Mouse (Mus musculus) neural tube, embryonic 10.5 days (tissue): ENCODE results near the gene Crk.

Experiments
- DNase-seq: peaks from one replicate; pipeline ENCODE4 v3.0.0-alpha.2; 2017; ENCODE audit warnings: low spot score; ENCODE audit errors: extremely low spot score

The Crk gene

DNA sequence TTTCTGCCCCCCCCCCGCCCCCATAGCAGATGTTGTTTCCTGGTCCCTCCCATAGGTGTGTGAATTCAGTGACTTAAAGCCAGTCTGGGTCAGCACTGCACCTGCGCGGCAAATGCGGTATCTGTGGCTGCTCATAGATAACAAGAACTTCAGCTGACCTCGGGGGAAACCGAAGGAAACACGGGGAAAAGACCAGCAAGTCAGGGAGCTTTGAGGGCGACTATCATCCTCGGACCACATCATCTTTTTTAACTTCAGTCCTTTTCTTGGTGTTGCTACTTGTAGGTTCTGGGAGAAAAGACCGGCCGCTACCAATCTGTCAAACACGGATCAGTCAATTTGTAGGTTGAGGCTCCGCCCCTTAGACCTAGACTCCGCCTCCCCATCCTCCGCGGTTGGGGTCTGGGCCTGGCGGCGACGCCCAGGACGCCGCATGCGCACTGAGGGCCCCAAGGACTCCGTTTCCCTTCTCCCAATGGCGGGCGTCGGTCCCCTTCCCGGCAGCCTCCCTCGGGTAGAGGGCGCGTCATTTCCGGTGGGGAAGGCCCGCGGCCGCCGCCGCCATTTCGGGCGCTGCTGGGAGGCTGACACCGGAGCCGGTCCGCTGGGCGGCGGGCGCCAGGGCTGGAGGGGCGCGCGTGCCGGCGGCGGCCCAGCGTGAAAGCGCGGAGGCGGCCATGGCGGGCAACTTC, at the start of gene Crk:
TSS of gene Crk (plus strand) at position 513 of the 692 bp plus-strand sequence.
- peak; percentile 99 for DNase-seq

DNA sequence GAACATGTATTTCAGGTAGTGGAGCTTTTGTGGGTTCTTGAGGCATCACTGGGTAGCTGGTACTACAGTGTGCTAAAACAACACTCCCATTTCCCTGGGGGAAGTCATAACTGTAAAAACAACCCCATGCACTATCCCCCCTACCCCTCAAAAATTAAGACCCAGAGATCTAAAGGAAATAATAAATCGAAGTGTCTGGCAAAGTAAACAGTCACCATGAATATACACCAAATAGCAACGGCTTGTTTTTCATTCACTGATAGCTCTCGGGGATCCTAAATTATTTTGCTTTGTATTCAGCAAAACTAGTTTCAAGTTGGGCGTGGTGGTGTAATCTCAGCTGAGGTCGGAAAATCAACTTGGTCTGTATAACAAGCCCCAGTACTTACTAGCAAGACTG, 49.0 kb upstream of the Crk start:
- no peak for DNase-seq

DNA sequence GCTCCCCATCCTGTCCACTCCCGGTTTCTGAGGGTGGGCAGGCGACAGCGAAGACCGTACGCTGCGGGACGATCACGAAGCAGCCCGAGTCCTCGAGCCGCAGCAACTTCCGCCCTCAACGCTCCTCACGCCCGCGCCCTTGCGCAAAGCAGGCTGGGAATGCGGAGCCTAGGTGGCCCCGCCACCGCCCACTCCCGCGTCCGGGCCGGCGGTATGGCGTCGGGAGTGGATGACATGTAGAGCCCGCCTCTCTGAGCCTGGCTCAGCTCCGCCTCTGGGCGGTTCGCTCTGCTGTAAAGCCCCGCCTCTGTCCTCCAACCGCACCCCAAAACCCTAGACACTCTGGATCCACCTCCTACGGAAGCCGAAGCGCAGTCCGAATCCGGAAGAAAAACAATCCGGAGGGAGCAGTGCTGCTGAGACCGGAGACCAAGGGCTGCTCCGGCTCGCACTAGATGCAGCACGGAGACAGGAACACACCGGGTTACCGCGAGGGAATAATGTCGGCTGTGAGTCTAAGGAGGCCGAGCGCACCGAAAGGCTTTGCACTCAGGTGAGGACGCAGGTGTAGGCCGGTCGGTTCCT, 48.3 kb upstream of the Crk start, which contains the start of gene Inpp5k:
TSS of gene Inpp5k (plus strand) at position 344 of the 585 bp plus-strand sequence.
- DNase-seq, result peak; percentile 90

DNA sequence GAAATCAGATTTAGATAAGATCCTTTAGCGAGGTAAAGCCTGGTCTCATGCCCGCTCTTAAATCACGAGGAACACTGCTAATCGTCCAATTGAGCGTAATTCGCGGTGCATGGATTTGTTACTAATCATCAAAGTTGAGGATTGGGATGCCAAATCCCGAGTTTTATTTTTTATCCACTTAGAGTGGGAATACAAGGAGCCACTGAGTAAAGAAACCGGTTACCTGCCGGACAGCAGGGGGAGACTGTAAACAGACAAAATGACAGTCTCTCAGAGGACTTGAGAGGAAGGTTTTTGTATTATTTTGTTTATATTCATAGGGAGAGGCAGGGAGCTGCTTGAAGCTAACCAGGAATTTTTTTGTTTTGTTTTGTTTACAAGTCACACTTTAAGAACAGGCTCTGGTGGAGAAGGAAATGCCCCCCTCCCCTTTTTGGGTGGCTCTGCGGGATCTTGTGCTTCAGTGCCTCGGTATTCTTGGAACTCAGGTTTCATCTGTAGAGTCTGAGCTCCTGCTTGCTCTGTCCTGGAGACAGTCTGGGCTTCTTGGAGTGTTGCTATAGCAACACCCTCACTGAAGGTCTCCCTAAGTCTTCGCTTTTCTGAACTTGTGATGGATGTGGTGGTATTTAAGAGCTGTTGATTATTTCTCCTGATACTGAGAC, 47.4 kb upstream of the Crk start:
- DNase-seq, result no peak

DNA sequence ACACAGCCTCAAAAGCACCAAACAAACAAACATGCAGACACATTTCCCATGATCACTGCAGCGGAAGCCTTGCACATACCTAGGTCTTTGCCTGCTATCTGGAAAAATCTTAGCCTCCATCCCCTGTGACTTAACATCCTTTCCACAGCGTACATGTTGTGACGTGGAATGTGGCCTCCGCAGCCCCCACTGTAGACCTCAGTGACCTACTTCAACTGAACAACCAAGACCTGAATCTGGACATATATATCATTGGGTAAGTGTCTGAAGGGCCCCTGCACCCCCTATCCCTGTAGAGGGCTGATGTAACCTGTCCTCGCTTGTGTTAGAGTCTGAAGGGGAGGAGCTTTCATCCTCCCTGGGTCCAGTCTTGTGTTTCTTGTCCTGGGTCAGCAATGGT, 46.1 kb upstream of the Crk start:
- DNase-seq, result no peak

DNA sequence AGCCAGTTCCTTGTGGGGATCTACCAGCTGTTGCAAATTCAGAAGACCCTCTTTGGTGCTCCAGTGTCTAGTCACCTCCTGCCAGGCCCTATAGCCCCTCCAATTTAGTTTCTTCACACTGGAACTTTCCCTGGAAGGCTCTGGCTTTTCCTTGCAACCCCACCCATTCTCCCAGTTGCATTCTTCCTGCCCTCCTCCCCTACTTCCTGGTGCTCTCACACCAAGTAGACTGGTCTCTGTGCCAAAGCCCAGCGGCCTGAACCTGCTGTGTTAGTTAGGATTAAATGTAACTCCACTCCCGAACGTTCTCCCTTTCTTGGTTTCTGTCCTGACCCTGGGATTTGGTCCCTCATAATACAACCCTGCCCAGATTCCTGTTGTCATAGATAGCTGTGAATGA, 44.3 kb upstream of the Crk start:
- no peak for DNase-seq

DNA sequence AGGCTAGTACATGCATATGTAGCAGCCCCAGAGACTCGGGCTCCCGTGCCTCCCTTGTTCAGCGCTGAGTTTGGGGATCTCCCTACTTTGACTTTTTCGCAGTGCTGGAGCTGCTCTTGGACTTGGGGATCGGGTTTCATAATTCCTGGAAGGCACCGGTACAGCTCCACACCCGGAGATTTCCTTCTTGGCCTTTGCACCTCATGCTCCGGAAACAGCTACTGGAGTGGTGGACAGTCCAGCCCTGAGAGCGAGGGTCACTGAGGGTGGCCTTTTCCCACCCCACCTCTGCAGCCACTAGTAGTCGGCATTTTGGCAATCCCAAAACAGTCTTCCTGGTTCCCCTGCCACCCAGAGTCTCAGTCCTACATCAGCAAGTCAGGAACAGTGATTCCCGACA, 43.7 kb upstream of the Crk start:
- DNase-seq, result no peak

DNA sequence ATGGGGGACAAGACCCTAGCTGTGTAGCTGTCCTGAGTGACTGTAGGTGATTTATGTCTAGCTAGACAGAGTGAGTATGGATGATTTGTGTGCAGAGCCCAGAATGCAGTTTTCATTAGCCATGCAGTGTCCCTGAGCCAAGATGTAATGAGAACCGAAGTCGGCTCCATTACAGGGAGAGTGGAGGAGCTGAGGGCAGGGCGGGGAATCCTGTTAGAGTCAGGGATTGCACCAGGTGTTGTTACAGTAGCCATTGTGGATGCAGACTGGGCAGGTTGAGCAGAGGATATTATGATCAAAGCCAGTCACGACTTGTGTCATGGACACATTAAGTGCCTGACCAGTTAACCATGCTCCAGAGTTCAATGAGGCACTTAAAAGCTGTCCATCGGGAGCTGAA, 35.7 kb upstream of the Crk start:
- DNase-seq, result no peak

DNA sequence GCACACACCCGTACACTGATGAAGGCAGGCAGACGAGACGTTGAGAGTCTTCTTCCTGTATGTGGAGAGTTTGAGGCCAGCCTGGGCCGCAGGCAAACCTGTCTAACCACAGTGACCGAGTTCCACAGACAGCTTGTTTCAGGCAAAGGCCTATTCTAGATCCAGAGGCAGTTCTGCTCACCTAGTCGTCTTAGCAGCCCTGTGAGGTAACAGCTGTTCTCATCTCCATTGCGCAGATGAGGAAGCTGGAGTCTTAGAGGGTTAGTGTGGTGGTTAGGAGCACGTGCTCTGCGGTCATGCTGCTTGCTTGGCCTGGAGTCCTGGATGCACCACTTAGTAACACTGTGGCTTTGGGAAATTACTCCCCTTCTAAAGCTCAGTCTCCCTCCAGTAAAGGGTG, 34.4 kb upstream of the Crk start:
- no peak for DNase-seq

DNA sequence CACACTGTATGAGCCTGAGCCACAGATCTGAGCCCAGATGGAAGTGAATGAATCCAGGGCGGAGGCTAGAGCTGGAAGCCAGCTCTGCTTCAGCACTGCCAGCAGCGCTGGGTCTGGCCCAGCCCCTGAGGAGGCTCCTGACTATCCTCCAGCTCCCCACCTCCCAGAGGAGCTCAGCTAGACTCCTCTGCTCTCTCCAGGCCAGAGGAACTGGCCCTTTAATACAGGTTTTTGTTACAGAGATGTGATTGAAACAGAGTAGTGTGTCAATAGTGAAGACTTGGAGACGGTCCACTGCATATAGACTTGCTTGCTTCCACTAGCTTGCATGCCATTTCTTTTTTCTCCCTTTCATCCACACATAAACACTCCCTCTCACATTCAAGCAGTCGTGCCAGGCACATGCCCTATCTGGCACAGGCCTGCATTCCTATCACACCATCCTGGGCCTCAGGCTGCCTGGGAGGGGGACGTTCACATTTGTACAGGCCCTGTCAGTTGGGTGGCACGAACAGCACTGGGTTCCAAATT, 31.3 kb upstream of the Crk start:
- DNase-seq, result no peak

DNA sequence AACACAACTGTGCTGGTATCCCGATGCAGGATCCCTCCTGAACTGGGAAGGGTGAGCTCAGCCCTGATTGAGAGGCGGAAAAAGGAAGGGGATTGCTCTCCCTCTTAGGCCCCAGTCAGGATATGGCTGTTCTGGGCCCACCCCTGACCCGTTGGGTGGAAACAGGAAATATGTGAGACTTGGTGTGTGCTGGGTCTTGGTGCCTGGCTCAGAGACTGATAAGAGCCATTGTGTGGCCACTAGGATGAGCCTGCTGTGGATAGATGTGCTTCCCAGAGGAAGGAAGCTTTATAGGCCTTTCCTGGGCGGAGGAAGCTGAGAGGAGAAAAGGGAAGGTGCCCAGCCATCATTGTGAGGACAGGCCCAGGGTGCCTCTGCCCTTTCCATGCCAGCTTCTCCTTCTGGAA, 29.9 kb upstream of the Crk start:
- no peak for DNase-seq

DNA sequence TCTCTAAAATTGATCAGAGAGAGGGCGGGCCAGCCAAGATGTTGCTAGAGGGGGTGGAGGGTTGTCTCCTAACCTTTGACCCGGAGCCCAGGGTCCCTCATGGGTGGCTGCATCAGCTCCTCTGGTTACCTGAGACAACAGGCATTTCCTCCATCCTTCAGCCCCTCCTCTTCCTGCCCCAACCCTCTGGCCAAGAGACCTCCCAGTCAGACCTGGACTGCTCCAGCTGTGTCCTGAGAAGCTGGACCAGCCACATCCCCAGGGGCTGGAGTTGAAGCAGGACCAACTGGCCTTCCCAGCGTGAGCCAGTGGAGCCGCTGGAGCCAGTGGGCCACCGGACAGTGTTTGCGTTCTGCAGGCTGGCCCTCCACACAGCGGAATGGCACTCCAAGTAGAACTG, 28.7 kb upstream of the Crk start, which contains the start of gene Myo1c:
TSS of gene Myo1c (plus strand) at position 194 of the 400 bp plus-strand sequence.
- no peak for DNase-seq

DNA sequence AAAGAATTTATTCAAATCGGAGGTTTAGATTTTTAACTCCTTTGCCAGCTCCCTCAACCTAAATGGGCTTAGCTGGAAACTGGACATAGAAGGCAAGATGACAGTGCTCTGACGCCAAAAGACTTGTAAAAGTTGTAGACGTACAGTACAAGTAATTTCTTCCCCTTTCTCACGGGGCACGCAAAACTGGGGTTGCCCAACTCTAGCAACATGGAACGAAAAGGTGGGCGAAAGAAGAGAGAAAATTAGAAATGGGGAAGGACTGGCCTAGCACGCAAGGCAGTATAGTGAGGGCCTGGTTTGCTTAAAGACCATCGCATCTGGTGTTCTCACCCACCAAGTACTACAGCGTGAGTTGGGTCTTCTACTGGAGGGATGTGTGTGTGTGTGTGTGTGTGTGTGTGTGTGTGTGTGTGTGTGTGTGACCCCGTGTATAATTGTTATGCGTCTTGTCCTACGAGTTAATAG, 28.1 kb upstream of the Crk start:
- DNase-seq, result no peak

DNA sequence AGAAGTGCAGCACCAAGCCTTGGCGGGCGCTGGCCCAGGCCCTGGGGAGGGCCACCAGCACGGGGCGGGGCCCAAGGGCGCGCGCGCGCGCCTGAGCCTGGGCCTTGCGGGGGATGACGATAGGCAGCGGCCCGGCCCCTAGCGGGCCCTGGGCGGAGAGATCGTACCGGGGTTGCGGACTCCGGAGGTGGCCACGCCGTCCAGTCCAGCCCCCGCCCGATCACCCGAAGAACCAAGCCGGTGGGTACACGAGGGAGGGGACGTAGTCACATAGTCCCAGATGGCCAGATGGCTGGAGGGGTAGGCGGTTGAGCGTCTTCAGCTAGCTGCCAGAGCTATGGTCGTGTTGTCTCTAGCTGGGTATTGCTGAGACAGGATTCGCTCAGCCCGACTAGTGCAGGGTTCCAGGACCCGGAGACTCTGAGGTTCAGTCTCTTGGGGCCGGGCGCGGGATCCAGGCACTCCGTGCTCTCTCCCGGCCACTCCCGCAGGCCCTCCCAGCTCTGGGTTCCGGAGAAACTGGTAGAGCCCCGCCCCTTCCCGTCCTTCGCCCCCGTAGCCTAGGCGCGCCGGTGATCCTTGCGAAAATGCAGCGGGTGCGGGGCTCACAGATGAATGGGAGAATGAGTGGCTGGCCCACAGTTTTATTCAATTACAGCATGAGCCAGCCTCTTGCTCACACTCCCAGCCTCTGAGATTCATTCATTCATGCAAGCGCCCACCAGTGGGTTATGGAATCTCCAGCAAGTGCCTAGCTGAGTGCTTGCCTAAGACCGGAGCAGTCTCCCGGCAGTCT, 27.4 kb upstream of the Crk start:
- DNase-seq, result peak; percentile 72

DNA sequence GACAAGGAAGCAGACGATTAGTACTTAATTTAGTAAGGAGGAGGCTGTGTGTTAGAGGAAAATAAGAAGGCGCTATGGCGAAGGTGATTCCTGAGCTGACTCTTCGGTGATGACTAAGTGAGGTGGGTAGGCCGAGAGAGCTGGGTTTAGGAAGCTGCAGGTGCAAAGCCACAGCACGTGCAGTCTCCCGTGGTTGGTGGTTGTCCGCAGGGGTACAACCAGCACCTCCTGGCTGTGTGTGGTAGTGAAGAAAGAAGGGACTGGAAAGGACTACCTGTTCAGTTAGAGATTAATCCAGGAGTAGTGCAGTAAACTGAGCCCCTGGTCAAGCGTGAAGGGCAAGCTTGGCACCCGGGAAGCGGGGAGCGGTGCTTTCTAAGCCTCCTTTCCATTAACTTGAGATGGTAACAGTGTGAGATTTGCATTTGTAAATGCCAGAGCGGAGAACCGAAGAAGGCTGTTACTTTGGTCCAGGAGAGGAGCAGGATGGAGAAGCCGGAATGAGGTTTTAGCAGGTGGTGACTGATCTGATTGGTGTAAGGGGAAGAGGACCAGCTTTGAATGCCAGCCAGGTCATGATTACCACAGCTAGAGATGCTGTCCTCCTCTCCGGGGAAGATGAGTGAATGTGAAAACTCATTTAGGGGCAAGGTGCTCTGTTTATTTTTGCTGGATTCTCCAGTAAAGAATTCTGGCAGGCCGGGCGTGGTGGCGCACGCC, 26.7 kb upstream of the Crk start:
- no peak for DNase-seq

DNA sequence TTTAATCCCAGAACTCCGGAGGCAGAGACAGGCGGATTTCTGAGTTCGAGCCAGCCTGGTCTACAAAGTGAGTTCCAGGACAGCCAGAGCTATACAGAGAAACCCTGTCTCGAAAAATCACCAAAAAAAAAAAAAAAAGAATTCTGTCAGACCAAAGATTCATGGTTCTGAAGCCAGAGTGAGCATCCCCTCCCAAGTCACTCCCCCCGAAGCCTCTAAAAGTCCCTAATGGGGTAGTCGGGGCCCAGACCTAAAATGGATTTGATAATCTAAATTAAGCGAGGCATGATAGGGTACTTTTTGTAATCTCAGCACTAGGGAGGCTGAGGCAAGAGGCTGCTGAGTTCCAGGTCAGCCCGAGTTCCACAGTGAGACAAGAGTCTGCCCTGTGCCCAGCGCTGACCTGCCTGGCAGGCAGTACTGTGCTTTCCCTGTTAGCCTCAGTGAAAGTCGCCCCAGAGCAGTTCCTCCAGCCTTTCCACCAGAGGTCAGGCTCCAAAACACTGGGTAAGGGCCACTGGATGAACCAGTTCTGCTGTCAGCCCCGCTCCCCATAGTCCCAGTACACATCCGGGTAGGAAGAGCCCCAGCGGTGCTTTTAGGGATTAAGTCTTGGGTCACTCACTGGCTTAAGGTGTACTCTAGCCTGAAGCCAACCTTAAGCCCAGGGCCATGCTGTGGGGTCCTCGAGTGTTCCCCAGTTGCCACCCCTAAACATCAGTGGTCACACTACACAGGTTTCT, 25.9 kb upstream of the Crk start:
- DNase-seq, result peak; percentile 40

DNA sequence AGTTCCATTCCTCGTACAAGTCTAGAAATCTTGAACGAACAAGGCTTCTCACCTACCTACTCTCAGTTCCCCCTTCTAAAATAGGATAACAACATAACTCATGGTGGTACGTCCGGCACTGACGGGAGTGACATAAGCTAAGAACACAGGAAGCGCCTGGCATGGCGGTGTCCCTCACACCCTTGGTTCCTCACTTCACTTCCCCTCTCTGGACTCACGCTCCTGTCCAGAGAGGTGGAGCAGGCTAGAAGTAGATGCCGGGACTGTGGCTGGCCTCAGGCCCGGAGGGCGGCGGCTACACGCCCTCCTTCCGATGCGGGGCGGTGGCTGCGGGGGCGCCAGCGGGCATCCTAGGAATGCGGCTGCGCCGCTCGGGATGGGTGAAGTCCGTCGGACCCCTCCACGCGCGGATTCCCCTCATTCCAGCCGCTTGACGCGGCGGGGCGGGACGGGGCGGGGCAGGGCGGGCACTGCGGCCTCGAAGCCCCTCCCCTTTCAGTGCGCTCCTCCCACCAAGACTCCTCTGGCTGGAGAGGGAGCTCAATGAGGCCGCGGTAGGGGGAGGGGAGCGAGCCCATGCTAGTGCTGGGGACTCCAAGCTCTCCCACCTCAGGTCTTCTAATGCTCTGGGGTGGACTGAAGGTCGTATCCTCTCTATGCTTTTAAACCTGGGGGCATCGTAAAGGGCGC, 25.1 kb upstream of the Crk start:
- DNase-seq, result peak; percentile 85

DNA sequence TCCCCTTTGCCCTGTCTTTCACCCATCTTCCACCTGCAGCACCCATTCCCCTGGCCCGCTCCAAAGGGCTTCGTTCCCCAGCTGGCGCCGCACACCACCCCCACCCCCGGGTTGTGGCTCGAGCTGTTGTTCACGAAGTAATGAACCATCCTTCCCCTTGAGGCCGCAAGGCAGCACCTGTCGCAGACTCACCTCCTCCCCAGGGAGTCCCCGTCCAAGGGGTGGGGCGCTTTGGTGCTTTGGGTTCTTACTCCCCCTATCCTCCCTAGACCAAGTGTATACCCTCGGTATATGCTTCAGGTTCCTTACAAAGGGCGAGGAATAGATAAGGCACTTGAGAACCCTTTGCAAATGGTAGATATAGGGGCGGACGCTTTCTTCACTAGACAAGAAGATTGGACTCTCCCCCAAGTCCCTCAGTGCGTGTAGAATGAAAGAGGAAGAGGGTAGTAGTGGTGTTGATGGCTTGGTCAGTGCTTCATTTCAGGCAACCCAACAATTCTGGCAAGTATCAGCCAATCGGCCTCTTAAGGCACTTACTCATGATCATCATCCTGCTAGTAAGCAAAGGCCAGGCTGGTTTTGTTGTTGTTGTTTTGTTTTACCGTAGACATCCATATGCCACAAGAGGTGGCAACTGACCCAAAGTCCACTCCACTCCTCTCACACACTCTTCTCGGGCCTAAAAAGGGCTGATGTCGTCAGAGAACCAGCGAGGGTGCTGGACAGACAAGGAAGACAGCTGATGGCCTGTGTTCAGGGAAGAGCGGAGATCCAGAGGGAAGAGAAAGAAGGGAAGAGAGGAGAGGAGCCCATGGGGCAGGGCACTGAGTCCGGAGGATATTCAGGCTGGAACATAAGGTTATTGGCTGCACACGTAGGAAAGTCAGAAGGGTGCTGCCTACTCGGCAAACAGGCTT, 24.3 kb upstream of the Crk start:
- DNase-seq, result peak; percentile 28
